In genomic region chr9:47838170-47838569, GRCm38 (mm10) we compare ENCODE assay signal across 11 mouse cellular contexts.
"Had no signal": no experiment of that assay in that cellular context is flagged by ENCODE, and none has a peak within 500 bp of the region (broad histone marks: within the 10 kb centered on the region; RNA-seq: fewer than 3 reads in every experiment).

No protein-coding gene starts in this region.

- H3K9ac ChIP-seq: limb, embryonic 13.5 days; liver, embryonic 14.5 days; midbrain, embryonic 15.5 days had no signal

- H3K36me3 ChIP-seq: limb, embryonic 13.5 days; midbrain, embryonic 15.5 days had no signal

- H3K4me2 ChIP-seq: limb, embryonic 13.5 days; midbrain, embryonic 15.5 days had no signal

- H3K27me3 ChIP-seq: midbrain, embryonic 15.5 days had no signal

- ATAC-seq: inflammation-experienced regulatory T-cells, adult 6 months had no signal

- H3K27ac ChIP-seq: limb, embryonic 13.5 days; liver, embryonic 14.5 days; midbrain, embryonic 15.5 days had no signal

- H3K4me3 ChIP-seq: limb, embryonic 13.5 days; midbrain, embryonic 15.5 days had no signal

- H3K9me3 ChIP-seq: limb, embryonic 13.5 days; midbrain, embryonic 15.5 days had no signal

- DNase-seq: kidney, adult 2 months; kidney, postnatal 25 days; lung, adult 18-20 months; right cerebral cortex, adult 18-20 months; right cerebral cortex, postnatal 25 days; thymus, adult 18-20 months; thymus, postnatal 14 days had no signal
